Mouse (Mus musculus) MEL (cell line): ENCODE data around the gene Kazn. TPM values are rescaled to one million over a fixed set of nuclear protein-coding genes. Genes with fewer than 3 reads are reported as not detected.

Experiments
- DNase-seq: peaks from one replicate; pipeline ENCODE4 v3.0.0; 2011; ENCODE audit warnings: low read depth, low spot score
- H3K27ac ChIP-seq: 2 replicates; pipeline ENCODE4 v1.5.1; 2012; ENCODE audit warnings: low read depth, mild to moderate bottlenecking, control low read depth, low read length, moderate library complexity; ENCODE audit not compliant: control insufficient read depth
- H3K27me3 ChIP-seq, 2 experiments: fragments of 150-350 bp in 1 of 2; sonication (generic) in 1 of 2; 2 replicates each; pipeline ENCODE4 v1.6.1; 2012; ENCODE audit warnings: low read length in 2 of 2, mild to moderate bottlenecking in 2 of 2, improper control_type of control experiment in 1 of 2, moderate library complexity in 1 of 2; ENCODE audit not compliant: insufficient read depth in 2 of 2, control insufficient read depth in 1 of 2
- H3K36me3 ChIP-seq, 2 experiments: 2 replicates each; pipeline ENCODE4 v1.6.1; 2012 to 2014; ENCODE audit warnings: low read length in 2 of 2, improper control_type of control experiment in 1 of 2, inconsistent platforms in 1 of 2, mild to moderate bottlenecking in 1 of 2; ENCODE audit not compliant: insufficient read depth in 2 of 2, control insufficient read depth in 1 of 2
- H3K4me1 ChIP-seq, 2 experiments: fragments of 150-350 bp in 1 of 2; sonication (generic) in 1 of 2; 2 replicates each; pipeline ENCODE4 v1.6.1; 2012; ENCODE audit warnings: low read length in 2 of 2, improper control_type of control experiment in 1 of 2, mild to moderate bottlenecking in 1 of 2; ENCODE audit not compliant: insufficient read depth in 2 of 2, control insufficient read depth in 1 of 2
- H3K4me3 ChIP-seq, 2 experiments: fragments of 150-350 bp in 1 of 2; sonication (generic) in 1 of 2; 2 replicates each; pipeline ENCODE4 v1.5.1; 2012; ENCODE audit warnings: low read depth in 2 of 2, low read length in 2 of 2, mild to moderate bottlenecking in 2 of 2, moderate library complexity in 2 of 2, control low read depth in 1 of 2, improper control_type of control experiment in 1 of 2; ENCODE audit not compliant: control insufficient read depth in 1 of 2, insufficient read depth in 1 of 2
- H3K79me2 ChIP-seq: 2 replicates; pipeline ENCODE4 v1.6.1; 2012; ENCODE audit warnings: mild to moderate bottlenecking, low read length, moderate library complexity; ENCODE audit not compliant: control insufficient read depth, poor library complexity, insufficient read depth
- H3K9ac ChIP-seq: 2 replicates; pipeline ENCODE4 v1.6.1; 2012; ENCODE audit warnings: low read depth, mild to moderate bottlenecking, control low read depth, low read length, moderate library complexity; ENCODE audit not compliant: control insufficient read depth, poor library complexity, severe bottlenecking
- H3K9me3 ChIP-seq: fragments of 150-350 bp; sonication (generic); replicated peaks from 2 replicates; pipeline ENCODE4 v1.6.1; 2012; ENCODE audit warnings: mild to moderate bottlenecking, low read length, improper control_type of control experiment, moderate library complexity; ENCODE audit not compliant: insufficient read depth
- BHLHE40 ChIP-seq: IDR thresholded peaks from 2 replicates; pipeline ENCODE4 v1.6.1; 2012; ENCODE audit warnings: low read depth, mild to moderate bottlenecking, inconsistent platforms, low read length, improper control_type of control experiment, borderline replicate concordance
- CHD1 ChIP-seq: IDR thresholded peaks from 2 replicates; pipeline ENCODE4 v1.6.1; 2012; ENCODE audit warnings: low read depth, mild to moderate bottlenecking, inconsistent platforms, low read length, improper control_type of control experiment
- CHD2 ChIP-seq: IDR thresholded peaks from 2 replicates; pipeline ENCODE4 v1.6.1; 2011; ENCODE audit warnings: low read length, improper control_type of control experiment
- E2F4 ChIP-seq: IDR thresholded peaks from 2 replicates; pipeline ENCODE4 v1.6.1; 2011; ENCODE audit warnings: low read depth, low read length, improper control_type of control experiment, borderline replicate concordance
- ELF1 ChIP-seq: IDR thresholded peaks from 2 replicates; pipeline ENCODE4 v1.6.1; 2014; ENCODE audit warnings: low read depth, mild to moderate bottlenecking, inconsistent platforms, low read length, improper control_type of control experiment, moderate library complexity
- ETS1 ChIP-seq: IDR thresholded peaks from 2 replicates; pipeline ENCODE4 v1.6.1; 2012; ENCODE audit warnings: low read depth, mild to moderate bottlenecking, inconsistent platforms, low read length, improper control_type of control experiment, moderate library complexity
- GATA1 ChIP-seq: IDR thresholded peaks from 2 replicates; pipeline ENCODE4 v1.6.1; 2011; ENCODE audit warnings: low read depth, low read length, improper control_type of control experiment
- JUND ChIP-seq: IDR thresholded peaks from 2 replicates; pipeline ENCODE4 v1.6.1; 2011; ENCODE audit warnings: low read depth, mild to moderate bottlenecking, improper control_type of control experiment, low read length
- KAT2A ChIP-seq: conservative IDR thresholded peaks from 2 replicates; pipeline ENCODE4 v1.6.1; 2012; ENCODE audit warnings: low read depth, low read length, improper control_type of control experiment, inconsistent platforms
- MAFK ChIP-seq: IDR thresholded peaks from 2 replicates; pipeline ENCODE4 v1.6.1; 2011; ENCODE audit warnings: low read depth, mild to moderate bottlenecking, low read length, improper control_type of control experiment, borderline replicate concordance
- MAZ ChIP-seq: IDR thresholded peaks from 2 replicates; pipeline ENCODE4 v1.6.1; 2012; ENCODE audit warnings: low read depth, mild to moderate bottlenecking, inconsistent platforms, low read length, improper control_type of control experiment
- MXI1 ChIP-seq: IDR thresholded peaks from 2 replicates; pipeline ENCODE4 v1.6.1; 2011; ENCODE audit warnings: mild to moderate bottlenecking, low read depth, low read length, improper control_type of control experiment
- MYC ChIP-seq: IDR thresholded peaks from 2 replicates; pipeline ENCODE4 v1.6.1; 2011; ENCODE audit warnings: low read depth, mild to moderate bottlenecking, low read length, improper control_type of control experiment, moderate library complexity
- NELFE ChIP-seq: IDR thresholded peaks from 2 replicates; pipeline ENCODE4 v1.6.1; 2011; ENCODE audit warnings: low read depth, low read length, improper control_type of control experiment
- NRF1 ChIP-seq: IDR thresholded peaks from 2 replicates; pipeline ENCODE4 v1.6.1; 2014; ENCODE audit warnings: low read depth, mild to moderate bottlenecking, inconsistent platforms, low read length, improper control_type of control experiment, moderate library complexity; ENCODE audit not compliant: poor library complexity, insufficient read depth, severe bottlenecking
- POLR2AphosphoS2 ChIP-seq: IDR thresholded peaks from 2 replicates; pipeline ENCODE4 v1.6.1; 2011; ENCODE audit warnings: low read length, improper control_type of control experiment
- POLR2AphosphoS5 ChIP-seq: IDR thresholded peaks from 2 replicates; pipeline ENCODE4 v1.6.1; 2012; ENCODE audit warnings: low read depth, borderline replicate concordance, mild to moderate bottlenecking, inconsistent platforms, low read length, moderate library complexity, mixed read lengths
- SMC3 ChIP-seq: IDR thresholded peaks from 2 replicates; pipeline ENCODE4 v1.6.1; 2011; ENCODE audit warnings: low read depth, low read length, improper control_type of control experiment
- TAL1 ChIP-seq: IDR thresholded peaks from 2 replicates; pipeline ENCODE4 v1.6.1; 2012; ENCODE audit warnings: mild to moderate bottlenecking, inconsistent platforms, low read length, moderate library complexity, mixed read lengths
- TBP ChIP-seq: IDR thresholded peaks from 2 replicates; pipeline ENCODE4 v1.8.0; 2011; ENCODE audit warnings: low read depth, low read length, improper control_type of control experiment
- TCF12 ChIP-seq: IDR thresholded peaks from 2 replicates; pipeline ENCODE4 v1.6.1; 2014; ENCODE audit warnings: low read depth, mild to moderate bottlenecking, inconsistent platforms, low read length, improper control_type of control experiment, moderate library complexity
- UBTF ChIP-seq: IDR thresholded peaks from 2 replicates; pipeline ENCODE4 v1.6.1; 2012; ENCODE audit warnings: low read depth, mild to moderate bottlenecking, inconsistent platforms, low read length, improper control_type of control experiment, moderate library complexity, borderline replicate concordance; ENCODE audit not compliant: insufficient read depth
- ZNF384 ChIP-seq: IDR thresholded peaks from 2 replicates; pipeline ENCODE4 v1.6.1; 2012; ENCODE audit warnings: low read depth, mild to moderate bottlenecking, inconsistent platforms, low read length, improper control_type of control experiment
- polyA plus RNA-seq, 2 experiments: library from polyadenylated mRNA; stranded (reverse) in 1 of 2; unstranded in 1 of 2; fragments of >175 nt in 1 of 2; fragments of >200 nt in 1 of 2; gene quantifications; 2 replicates each; pipeline versions ENCODE4 v1.2.1 to v1.2.4; 2012; ENCODE audit warnings: low replicate concordance in 2 of 2, low read depth in 1 of 2; ENCODE audit not compliant: insufficient read length in 2 of 2, insufficient read depth in 1 of 2, missing spikeins in 1 of 2
- total RNA-seq: library from RNA; depleted of rRNA; stranded (reverse); fragments of 300-350 nt; gene quantifications from 2 replicates; pipeline ENCODE4 v1.2.3, GENCODE M21; 2012

Kazn gene
- total and polyA plus RNA-seq, 3 experiments = not detected

GRCm38 (mm10) chr4:142176732-142177131 lies 62.5 kb downstream of the Kazn start:
- no peak for TF ChIP-seq POLR2AphosphoS5
- no peak for TF ChIP-seq TCF12
- no peak for TF ChIP-seq ZNF384
- TF ChIP-seq CHD2 = no peak
- TF ChIP-seq ETS1 = no peak
- TF ChIP-seq NELFE = no peak
- no peak for TF ChIP-seq GATA1
- no peak for TF ChIP-seq SMC3
- no peak for TF ChIP-seq UBTF
- no peak for TF ChIP-seq CHD1
- TF ChIP-seq TBP = no peak
- no peak for TF ChIP-seq E2F4
- no peak for TF ChIP-seq POLR2AphosphoS2
- TF ChIP-seq BHLHE40 = no peak
- TF ChIP-seq MXI1 = no peak
- TF ChIP-seq MYC = no peak
- TF ChIP-seq MAFK = no peak
- TF ChIP-seq TAL1 = no peak
- no peak for DNase-seq

DNA sequence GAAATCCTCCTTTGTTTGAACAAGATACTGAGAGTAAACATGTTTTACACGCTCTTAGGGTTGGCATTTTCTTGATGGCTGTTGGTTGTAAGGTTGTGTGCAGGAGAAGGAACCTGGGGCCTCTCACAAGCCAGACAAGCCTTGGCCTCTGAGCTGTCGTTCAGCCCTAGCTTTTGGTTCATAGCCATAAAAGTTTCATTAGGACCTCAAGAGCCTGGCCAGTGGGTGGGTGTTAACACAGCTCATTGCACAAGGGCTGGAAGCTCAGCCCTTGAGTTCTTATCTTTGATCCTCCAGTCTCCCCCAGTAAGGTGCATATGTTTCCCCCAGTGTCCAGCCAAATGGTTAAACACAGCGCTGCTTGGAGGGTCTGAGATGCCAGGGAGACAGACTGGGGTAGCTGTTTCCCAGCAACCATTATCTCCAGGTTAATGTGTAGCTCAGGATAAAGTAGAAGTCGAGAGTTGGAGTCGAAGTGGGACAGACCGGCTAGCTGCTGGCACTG lies 65.2 kb downstream of the Kazn start:
- H3K27me3 ChIP-seq = no peaks in the 10 kb centered on the region
- H3K9me3 ChIP-seq = no peaks in the 10 kb centered on the region
- DNase-seq = no peak
- no peaks in the 10 kb centered on the region for H3K79me2 ChIP-seq
- H3K9ac ChIP-seq = no peak overlapping the region
- H3K4me1 ChIP-seq = no peaks in the 10 kb centered on the region
- H3K36me3 ChIP-seq = no peaks in the 10 kb centered on the region
- H3K27ac ChIP-seq = no peak overlapping the region
- no peak overlapping the region for H3K4me3 ChIP-seq
- TF ChIP-seq MAZ (no peak), TAL1 (no peak), MXI1 (no peak), KAT2A (no peak), E2F4 (no peak), MYC (no peak), ELF1 (no peak), UBTF (no peak), NRF1 (no peak), NELFE (no peak), JUND (no peak), SMC3 (no peak)
- TF ChIP-seq, all 39 proteins: peak for 0

More at GRCm38 (mm10) chr4:142176732-142177131, 62.5 kb downstream of the Kazn start:
- H3K4me1 ChIP-seq = no peaks in the 10 kb centered on the region
- H3K79me2 ChIP-seq = no peaks in the 10 kb centered on the region
- H3K27ac ChIP-seq = no peak overlapping the region
- no peaks in the 10 kb centered on the region for H3K27me3 ChIP-seq
- H3K9me3 ChIP-seq = no peaks in the 10 kb centered on the region
- H3K36me3 ChIP-seq = no peaks in the 10 kb centered on the region
- H3K4me3 ChIP-seq = no peak overlapping the region
- no peak overlapping the region for H3K9ac ChIP-seq
